Mouse (Mus musculus): ENCODE data around the gene Pik3r4.

Gene Pik3r4

GRCm38 (mm10) chr9:105704226-105704932, 61.6 kb downstream of the Pik3r4 start:
- no peaks in the 10 kb centered on the region for H3K27me3 ChIP-seq (ENCODE audit: insufficient read depth, low read length)
- no peaks in the 10 kb centered on the region for H3K36me3 ChIP-seq (ENCODE audit: insufficient read depth, low read length)
- no peak for TF ChIP-seq NANOG (IDR thresholded peaks at IDR 0.05; ENCODE audit: borderline replicate concordance, low read length)
- no peak for TF ChIP-seq POU5F1 (IDR thresholded peaks at IDR 0.05; ENCODE audit: borderline replicate concordance, low read length)
- TF ChIP-seq CTCF (conservative IDR thresholded peaks at IDR 0.05; ENCODE audit: low read length): no peak
- no peak overlapping the region for H3K4me3 ChIP-seq (replicated peaks; ENCODE audit: low read length)
- no peaks in the 10 kb centered on the region for H3K9me3 ChIP-seq (ENCODE audit: low read length)
- H3K4me1 ChIP-seq (replicated peaks; ENCODE audit: low read depth, low read length): no peaks in the 10 kb centered on the region

GRCm38 (mm10) chr9:105705011-105705410, 62.2 kb downstream of the Pik3r4 start:
- H3K9me3 ChIP-seq (ENCODE audit: low read length): no peaks in the 10 kb centered on the region
- no peaks in the 10 kb centered on the region for H3K36me3 ChIP-seq (ENCODE audit: insufficient read depth, low read length)
- no peak for TF ChIP-seq CTCF (conservative IDR thresholded peaks at IDR 0.05; ENCODE audit: low read length)
- 0 out of 2 replicates have a peak, but pooled peaks cover 3% of the 10 kb centered on the region for H3K4me1 ChIP-seq (replicated peaks; ENCODE audit: low read depth, low read length)
- no peak overlapping the region for H3K4me3 ChIP-seq (replicated peaks; ENCODE audit: low read length)
- no peaks in the 10 kb centered on the region for H3K27me3 ChIP-seq (ENCODE audit: insufficient read depth, low read length)

GRCm38 (mm10) chr9:105712049-105712448, 69.3 kb downstream of the Pik3r4 start:
- TF ChIP-seq POU5F1 (IDR thresholded peaks at IDR 0.05; ENCODE audit: borderline replicate concordance, low read length): no peak
- no peak for TF ChIP-seq CTCF (conservative IDR thresholded peaks at IDR 0.05; ENCODE audit: low read length)
- no peak for TF ChIP-seq NANOG (IDR thresholded peaks at IDR 0.05; ENCODE audit: borderline replicate concordance, low read length)
- H3K4me3 ChIP-seq (replicated peaks; ENCODE audit: low read length): no peak overlapping the region
- H3K9me3 ChIP-seq (ENCODE audit: low read length): no peaks in the 10 kb centered on the region
- no peaks in the 10 kb centered on the region for H3K36me3 ChIP-seq (ENCODE audit: insufficient read depth, low read length)
- H3K4me1 ChIP-seq (replicated peaks; ENCODE audit: low read depth, low read length): peaks cover 31% of the 10 kb centered on the region
- H3K27me3 ChIP-seq (ENCODE audit: insufficient read depth, low read length): no peaks in the 10 kb centered on the region

GRCm38 (mm10) chr9:105719367-105719766, 76.6 kb downstream of the Pik3r4 start:
- H3K4me3 ChIP-seq (replicated peaks; ENCODE audit: low read length): no peak overlapping the region
- peaks cover 30% of the 10 kb centered on the region for H3K4me1 ChIP-seq (replicated peaks; ENCODE audit: low read depth, low read length)
- H3K36me3 ChIP-seq (ENCODE audit: insufficient read depth, low read length): no peaks in the 10 kb centered on the region
- no peaks in the 10 kb centered on the region for H3K9me3 ChIP-seq (ENCODE audit: low read length)
- H3K27me3 ChIP-seq (ENCODE audit: insufficient read depth, low read length): no peaks in the 10 kb centered on the region
- TF ChIP-seq NANOG (IDR thresholded peaks at IDR 0.05; ENCODE audit: borderline replicate concordance, low read length) (no peak), POU5F1 (IDR thresholded peaks at IDR 0.05; ENCODE audit: borderline replicate concordance, low read length) (no peak), CTCF (conservative IDR thresholded peaks at IDR 0.05; ENCODE audit: low read length) (no peak)

- TF ChIP-seq NANOG (IDR thresholded peaks at IDR 0.05; ENCODE audit: borderline replicate concordance, low read length): no peak
- TF ChIP-seq CTCF (conservative IDR thresholded peaks at IDR 0.05; ENCODE audit: low read length): no peak
- 0 out of 2 replicates have a peak, but pooled peaks have one; percentile 17 for TF ChIP-seq POU5F1 (IDR thresholded peaks at IDR 0.05; ENCODE audit: borderline replicate concordance, low read length)
- Histone ChIP-seq H3K27me3 (ENCODE audit: insufficient read depth, low read length) (no peaks in the 10 kb centered on the region), H3K9me3 (ENCODE audit: low read length) (no peaks in the 10 kb centered on the region), H3K4me3 (replicated peaks; ENCODE audit: low read length) (no peak overlapping the region), H3K4me1 (replicated peaks; ENCODE audit: low read depth, low read length) (peaks cover 28% of the 10 kb centered on the region), H3K36me3 (ENCODE audit: insufficient read depth, low read length) (no peaks in the 10 kb centered on the region)
Observed at GRCm38 (mm10) chr9:105719851-105720395, 77.1 kb downstream of the Pik3r4 start.

- Histone ChIP-seq H3K27me3 (ENCODE audit: insufficient read depth, low read length) (no peaks in the 10 kb centered on the region), H3K4me1 (replicated peaks; ENCODE audit: low read depth, low read length) (peaks cover 23% of the 10 kb centered on the region), H3K9me3 (ENCODE audit: low read length) (no peaks in the 10 kb centered on the region), H3K4me3 (replicated peaks; ENCODE audit: low read length) (no peak overlapping the region), H3K36me3 (ENCODE audit: insufficient read depth, low read length) (no peaks in the 10 kb centered on the region)
- TF ChIP-seq CTCF (conservative IDR thresholded peaks at IDR 0.05; ENCODE audit: low read length): no peak
- no peak for TF ChIP-seq NANOG (IDR thresholded peaks at IDR 0.05; ENCODE audit: borderline replicate concordance, low read length)
- no peak for TF ChIP-seq POU5F1 (IDR thresholded peaks at IDR 0.05; ENCODE audit: borderline replicate concordance, low read length)
Observed at GRCm38 (mm10) chr9:105720430-105720829, 77.7 kb downstream of the Pik3r4 start.

GRCm38 (mm10) chr9:105731976-105732375, 89.2 kb downstream of the Pik3r4 start:
- Histone ChIP-seq H3K27me3 (ENCODE audit: insufficient read depth, low read length) (no peaks in the 10 kb centered on the region; the same call in 1 of the 2 replicates), H3K9me3 (ENCODE audit: low read length) (no peaks in the 10 kb centered on the region), H3K4me3 (replicated peaks; ENCODE audit: low read length) (no peak overlapping the region), H3K4me1 (replicated peaks; ENCODE audit: low read depth, low read length) (no peaks in the 10 kb centered on the region), H3K36me3 (ENCODE audit: insufficient read depth, low read length) (no peaks in the 10 kb centered on the region)
- no peak for TF ChIP-seq NANOG (IDR thresholded peaks at IDR 0.05; ENCODE audit: borderline replicate concordance, low read length)
- no peak for TF ChIP-seq POU5F1 (IDR thresholded peaks at IDR 0.05; ENCODE audit: borderline replicate concordance, low read length)
- TF ChIP-seq CTCF (conservative IDR thresholded peaks at IDR 0.05; ENCODE audit: low read length): no peak

- Histone ChIP-seq H3K4me3 (replicated peaks; ENCODE audit: low read length) (no peak overlapping the region), H3K4me1 (replicated peaks; ENCODE audit: low read depth, low read length) (no peaks in the 10 kb centered on the region), H3K9me3 (ENCODE audit: low read length) (no peaks in the 10 kb centered on the region), H3K27me3 (ENCODE audit: insufficient read depth, low read length) (no peaks in the 10 kb centered on the region; the same call in 1 of the 2 replicates), H3K36me3 (ENCODE audit: insufficient read depth, low read length) (no peaks in the 10 kb centered on the region)
- no peak for TF ChIP-seq CTCF (conservative IDR thresholded peaks at IDR 0.05; ENCODE audit: low read length)
- TF ChIP-seq NANOG (IDR thresholded peaks at IDR 0.05; ENCODE audit: borderline replicate concordance, low read length): no peak
- TF ChIP-seq POU5F1 (IDR thresholded peaks at IDR 0.05; ENCODE audit: borderline replicate concordance, low read length): no peak
Observed at GRCm38 (mm10) chr9:105734651-105735050, 91.9 kb downstream of the Pik3r4 start.
